Mouse (Mus musculus) kidney, embryonic 16.5 days (tissue): ENCODE measurements around the gene Bri3. TPM values are rescaled to one million over a fixed set of nuclear protein-coding genes. Genes with fewer than 3 reads are reported as not detected.

Experiments used
- ATAC-seq: fragments of 200-750 bp; cut with Nextera tagmentation; 2 replicates; pipeline ENCODE4 v1.8.0; 2017; ENCODE audit warnings: moderate TSS enrichment; ENCODE audit not compliant: low FRiP score, low TSS enrichment
- H3K27ac ChIP-seq: fragments of 300-500 bp; sonication (generic); 2 replicates; pipeline ENCODE4 v1.5.1; 2014; ENCODE audit warnings: low read length
- H3K27me3 ChIP-seq: fragments of 300-500 bp; sonication (generic); 2 replicates; pipeline ENCODE4 v1.6.1; 2014; ENCODE audit warnings: low read length, control low read depth, mixed read lengths; ENCODE audit not compliant: insufficient read depth
- H3K36me3 ChIP-seq: fragments of 300-500 bp; sonication (generic); 2 replicates; pipeline ENCODE4 v1.6.1; 2014; ENCODE audit warnings: low read length, control low read depth, mixed read lengths; ENCODE audit not compliant: insufficient read depth
- H3K4me1 ChIP-seq: fragments of 300-500 bp; sonication (generic); 2 replicates; pipeline ENCODE4 v1.6.1; 2014; ENCODE audit warnings: low read length, control low read depth, mixed read lengths; ENCODE audit not compliant: insufficient read depth
- H3K4me2 ChIP-seq: fragments of 300-500 bp; sonication (generic); replicated peaks from 2 replicates; pipeline ENCODE4 v1.6.1; 2014; ENCODE audit warnings: low read depth, low read length
- H3K4me3 ChIP-seq: fragments of 300-500 bp; sonication (generic); 2 replicates; pipeline ENCODE4 v1.5.1; 2014; ENCODE audit warnings: mild to moderate bottlenecking, low read length
- H3K9ac ChIP-seq: fragments of 300-500 bp; sonication (generic); replicated peaks from 2 replicates; pipeline ENCODE4 v1.6.1; 2014; ENCODE audit warnings: low read length
- H3K9me3 ChIP-seq: fragments of 300-500 bp; sonication (generic); 2 replicates; pipeline ENCODE4 v1.6.1; 2016; ENCODE audit warnings: low read length, control low read depth
- WGBS: fragments of 180-500 bp; shearing (Covaris S2); extraction: QIAGEN DNeasy Blood & Tissue Kit; methylation state at CpG from one replicate; pipeline ENCODE4 v1.1.7; 2014; 5-methylcytosine and 5-hydroxymethylcytosine counted together
- polyA plus RNA-seq: library from polyadenylated mRNA; unstranded; fragments of >200 nt; fragmentation: Nextera tagmentation; extraction: Ambion mirVana; gene quantifications from 2 replicates; pipeline ENCODE4 v1.2.1, GENCODE M21; 2015

Bri3 gene
- polyA plus RNA-seq, 1 experiment from 2014 or later, result 112 TPM

- H3K27me3 ChIP-seq, result no peaks in the 10 kb centered on the region
- peaks cover 30% of the 10 kb centered on the region for H3K36me3 ChIP-seq
- no peak for ATAC-seq
- H3K9ac ChIP-seq, result no peak overlapping the region
- no peaks in the 10 kb centered on the region for H3K9me3 ChIP-seq
- H3K27ac ChIP-seq, result no peak overlapping the region
- H3K4me1 ChIP-seq, result no peaks in the 10 kb centered on the region
- 85% methylated on average over 11 of the region's 11 CpGs for WGBS
- no peak overlapping the region for H3K4me2 ChIP-seq
- no peak overlapping the region for H3K4me3 ChIP-seq
These were observed 38.4 kb downstream of the Bri3 start for GRCm38 (mm10) chr5:144282470-144283260.

- H3K27ac ChIP-seq, result no peak overlapping the region
- WGBS, result 53% methylated on average over 8 of the region's 8 CpGs
- H3K36me3 ChIP-seq, result peaks cover 24% of the 10 kb centered on the region
- ATAC-seq, result 0 out of 2 replicates have a peak, but pooled peaks have one; percentile 39
- H3K4me3 ChIP-seq, result no peak overlapping the region
- no peaks in the 10 kb centered on the region for H3K27me3 ChIP-seq
- H3K9me3 ChIP-seq, result no peaks in the 10 kb centered on the region
- no peak overlapping the region for H3K9ac ChIP-seq
- H3K4me2 ChIP-seq, result no peak overlapping the region
- H3K4me1 ChIP-seq, result no peaks in the 10 kb centered on the region
These were observed 39.4 kb downstream of the Bri3 start for GRCm38 (mm10) chr5:144283551-144284031.

DNA sequence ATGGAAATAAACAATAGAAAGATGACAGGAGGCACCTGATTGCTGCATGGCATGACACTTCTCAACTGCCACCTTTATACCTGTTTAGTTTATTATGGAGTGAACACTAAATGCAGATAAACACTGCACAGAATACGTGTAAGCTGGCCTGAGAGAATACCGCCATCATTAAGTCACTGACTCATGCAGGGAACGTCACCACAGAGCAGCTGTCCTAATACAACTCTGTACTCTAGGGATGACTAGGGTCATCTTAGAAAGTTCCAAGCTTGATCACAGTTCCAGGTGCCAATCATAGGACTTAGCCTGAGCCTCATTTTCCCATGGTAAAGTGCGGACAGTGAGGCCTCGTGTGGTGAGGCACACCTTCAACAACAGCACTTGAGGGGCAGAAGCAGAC, 40.4 kb downstream of the Bri3 start:
- Histone ChIP-seq H3K4me1 (no peaks in the 10 kb centered on the region), H3K9ac (no peak overlapping the region), H3K4me2 (no peak overlapping the region), H3K9me3 (no peaks in the 10 kb centered on the region), H3K27ac (no peak overlapping the region), H3K4me3 (no peak overlapping the region), H3K27me3 (no peaks in the 10 kb centered on the region), H3K36me3 (peaks cover 18% of the 10 kb centered on the region; the same call in 1 of the 2 replicates)
- ATAC-seq, result no peak
- WGBS, result 83% methylated on average over 5 of the region's 5 CpGs

DNA sequence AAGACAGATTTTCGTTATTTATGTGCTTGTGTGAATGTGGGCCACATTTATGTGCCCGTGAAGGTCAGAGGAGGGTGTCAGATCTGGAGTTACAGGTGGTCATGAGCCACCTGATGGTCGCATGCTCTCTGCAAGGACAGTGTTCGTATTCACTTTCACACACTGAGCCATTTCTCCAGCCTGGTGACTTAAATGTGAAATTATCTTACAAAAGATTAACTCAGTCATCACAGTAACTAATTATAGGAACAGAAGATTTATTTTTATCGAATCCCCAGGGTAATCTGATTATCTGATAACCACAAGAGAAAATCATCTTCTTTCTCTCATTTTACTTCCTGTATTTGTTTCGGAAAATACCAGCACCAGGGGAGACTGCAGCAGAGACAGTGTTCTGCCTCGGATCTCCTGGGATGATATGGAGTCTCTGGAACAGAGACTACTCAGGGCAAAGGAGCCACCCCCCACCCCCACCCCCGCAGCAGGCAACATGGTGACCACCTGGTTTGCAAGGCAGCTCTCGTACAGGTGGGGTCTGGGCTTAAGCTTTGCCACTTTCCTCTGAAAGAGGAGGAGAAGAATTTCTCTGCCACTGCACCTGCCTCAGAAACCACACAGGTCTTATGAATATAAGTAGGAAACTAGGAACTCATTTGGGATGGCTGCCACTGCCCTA, 42.5 kb downstream of the Bri3 start:
- Histone ChIP-seq H3K9me3 (no peaks in the 10 kb centered on the region), H3K27me3 (no peaks in the 10 kb centered on the region), H3K9ac (no peak overlapping the region), H3K27ac (no peak overlapping the region), H3K36me3 (no peaks in the 10 kb centered on the region; the same call in 1 of the 2 replicates), H3K4me1 (no peaks in the 10 kb centered on the region), H3K4me3 (no peak overlapping the region), H3K4me2 (no peak overlapping the region)
- ATAC-seq, result no peak
- WGBS, result 69% methylated on average over 9 of the region's 9 CpGs

DNA sequence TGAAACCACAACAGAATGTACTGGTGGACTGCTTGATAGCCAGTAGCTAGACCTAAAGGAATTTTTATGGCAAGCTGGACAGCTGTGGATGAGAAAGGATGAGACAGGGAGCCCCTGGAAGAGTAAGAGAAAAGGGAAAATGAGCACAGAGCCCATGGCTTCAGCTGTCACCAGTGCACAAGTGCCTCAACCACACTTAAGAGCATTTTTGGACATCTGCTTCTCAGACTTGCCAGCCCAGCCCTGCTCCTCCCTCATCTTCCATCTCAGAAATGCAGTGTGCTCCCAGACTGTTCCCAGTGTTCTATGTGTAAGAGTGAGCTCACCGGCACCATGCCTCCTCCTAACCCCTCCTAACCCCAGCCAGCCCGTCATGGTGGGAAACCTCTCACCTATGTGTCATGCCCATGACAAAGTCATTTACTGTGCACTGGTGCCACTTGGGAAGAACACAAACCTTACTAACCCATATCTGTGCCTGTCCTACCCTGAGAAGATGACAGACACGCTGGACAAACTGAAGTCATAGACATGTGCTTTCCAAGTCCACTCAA, 43.1 kb downstream of the Bri3 start:
- Histone ChIP-seq H3K27ac (no peak overlapping the region), H3K4me3 (no peak overlapping the region), H3K4me2 (no peak overlapping the region), H3K27me3 (no peaks in the 10 kb centered on the region), H3K9me3 (no peaks in the 10 kb centered on the region), H3K9ac (no peak overlapping the region), H3K36me3 (no peaks in the 10 kb centered on the region), H3K4me1 (no peaks in the 10 kb centered on the region)
- ATAC-seq, result no peak
- WGBS, result 52% methylated on average over 3 of the region's 3 CpGs

DNA sequence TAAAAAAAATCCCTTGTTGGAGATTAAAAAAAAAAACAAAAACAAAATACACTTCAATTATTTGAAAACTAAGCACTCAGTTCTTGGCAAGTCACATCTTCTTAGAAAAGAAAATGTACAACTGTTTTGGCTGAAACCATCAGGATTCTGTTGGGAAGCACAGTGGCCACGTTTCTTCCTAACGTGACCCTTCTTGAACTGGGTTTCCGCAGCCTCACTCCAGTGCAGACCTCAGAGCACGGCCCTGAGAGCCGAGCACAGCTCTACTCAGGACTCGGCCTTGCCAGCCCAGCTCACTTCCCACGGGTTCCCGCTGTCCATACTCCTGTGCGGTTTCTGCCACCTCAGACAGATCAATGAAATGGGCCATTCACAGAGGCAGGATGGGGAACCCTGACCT, 44.2 kb downstream of the Bri3 start:
- Histone ChIP-seq H3K36me3 (no peaks in the 10 kb centered on the region), H3K27ac (no peak overlapping the region), H3K9ac (no peak overlapping the region), H3K9me3 (no peaks in the 10 kb centered on the region), H3K4me2 (no peak overlapping the region), H3K4me3 (no peak overlapping the region), H3K27me3 (no peaks in the 10 kb centered on the region), H3K4me1 (no peaks in the 10 kb centered on the region)
- 84% methylated on average over 9 of the region's 9 CpGs for WGBS
- ATAC-seq, result no peak

- Histone ChIP-seq H3K4me1 (no peaks in the 10 kb centered on the region), H3K27ac (no peak overlapping the region), H3K36me3 (no peaks in the 10 kb centered on the region), H3K9ac (no peak overlapping the region), H3K4me2 (no peak overlapping the region), H3K27me3 (no peaks in the 10 kb centered on the region), H3K9me3 (no peaks in the 10 kb centered on the region), H3K4me3 (no peak overlapping the region)
- no peak for ATAC-seq
- WGBS, result 78% methylated on average over 4 of the region's 4 CpGs
These were observed 45.7 kb downstream of the Bri3 start for GRCm38 (mm10) chr5:144289769-144290440.

GRCm38 (mm10) chr5:144294908-144295307, 50.7 kb downstream of the Bri3 start:
- no peaks in the 10 kb centered on the region for H3K36me3 ChIP-seq
- no peak overlapping the region for H3K9ac ChIP-seq
- no peak overlapping the region for H3K4me3 ChIP-seq
- ATAC-seq, result no peak
- 64% methylated on average over 7 of the region's 7 CpGs for WGBS
- no peaks in the 10 kb centered on the region for H3K27me3 ChIP-seq
- no peaks in the 10 kb centered on the region for H3K4me1 ChIP-seq
- no peak overlapping the region for H3K4me2 ChIP-seq
- no peaks in the 10 kb centered on the region for H3K9me3 ChIP-seq
- H3K27ac ChIP-seq, result no peak overlapping the region

DNA sequence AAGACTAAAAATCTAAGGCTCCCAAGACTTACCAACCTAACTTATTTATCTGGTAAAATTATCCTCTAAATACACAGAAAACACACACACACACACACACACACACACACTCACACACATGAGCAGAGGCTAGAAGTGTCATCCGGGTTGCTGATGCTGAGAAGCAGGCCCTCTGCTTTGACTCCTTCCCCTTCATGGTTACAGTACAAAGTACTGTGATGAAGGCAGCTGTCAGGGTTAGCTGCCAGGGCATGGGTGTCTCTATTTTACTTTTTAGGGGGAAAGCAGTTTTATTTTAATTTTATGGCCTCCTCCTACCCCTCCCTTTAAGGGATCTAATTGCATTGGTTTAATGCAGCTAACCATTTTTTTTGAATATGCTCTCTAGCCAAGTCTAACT, 51.1 kb downstream of the Bri3 start:
- no peak for ATAC-seq
- Histone ChIP-seq H3K4me1 (no peaks in the 10 kb centered on the region), H3K36me3 (no peaks in the 10 kb centered on the region), H3K4me3 (no peak overlapping the region), H3K9ac (no peak overlapping the region), H3K9me3 (no peaks in the 10 kb centered on the region), H3K27me3 (no peaks in the 10 kb centered on the region), H3K4me2 (no peak overlapping the region), H3K27ac (no peak overlapping the region)
- 73% methylated on average over 1 of the region's 1 CpGs for WGBS
